Mouse (Mus musculus): ENCODE measurements around the gene Snx29.

- TF ChIP-seq POLR2A (IDR thresholded peaks at IDR 0.05; ENCODE audit: borderline replicate concordance, low read depth, low read length) (no peak), CTCF (IDR thresholded peaks at IDR 0.05; ENCODE audit: low read depth, low read length) (no peak)
These were observed 62.4 kb downstream of the Snx29 start for GRCm38 (mm10) chr16:11385150-11385549.
